Mouse (Mus musculus) heart, embryonic 13.5 days (tissue): ENCODE results near the gene Slc1a2. TPM values are rescaled to one million over a fixed set of nuclear protein-coding genes. Genes with fewer than 3 reads are reported as not detected.

Experiments used
- ATAC-seq: fragments of 200-750 bp; cut with Nextera tagmentation; 2 replicates; pipeline ENCODE4 v1.8.0; 2017; ENCODE audit warnings: moderate TSS enrichment; ENCODE audit not compliant: insufficient number of reproducible peaks, low FRiP score, low TSS enrichment; ENCODE audit errors: extremely low read depth
- H3K27ac ChIP-seq: fragments of 300-500 bp; sonication (generic); replicated peaks from 2 replicates; pipeline ENCODE4 v1.5.1; 2015; ENCODE audit warnings: moderate library complexity, mild to moderate bottlenecking, inconsistent platforms
- H3K27me3 ChIP-seq: fragments of 300-500 bp; sonication (generic); replicated peaks from 2 replicates; pipeline ENCODE4 v1.6.1; 2015; ENCODE audit warnings: mild to moderate bottlenecking, inconsistent platforms
- H3K36me3 ChIP-seq: fragments of 300-500 bp; sonication (generic); 2 replicates; pipeline ENCODE4 v1.6.1; 2015; ENCODE audit warnings: mild to moderate bottlenecking, inconsistent platforms
- H3K4me1 ChIP-seq: fragments of 300-500 bp; sonication (generic); 2 replicates; pipeline ENCODE4 v1.6.1; 2015; ENCODE audit warnings: inconsistent platforms
- H3K4me2 ChIP-seq: fragments of 300-500 bp; sonication (generic); 2 replicates; pipeline ENCODE4 v1.6.1; 2015; ENCODE audit warnings: inconsistent platforms, mild to moderate bottlenecking, moderate library complexity
- H3K4me3 ChIP-seq: fragments of 300-500 bp; sonication (generic); 2 replicates; pipeline ENCODE4 v1.5.1; 2015; ENCODE audit warnings: moderate library complexity, mild to moderate bottlenecking, inconsistent platforms
- H3K9ac ChIP-seq: fragments of 300-500 bp; sonication (generic); 2 replicates; pipeline ENCODE4 v1.6.1; 2015; ENCODE audit warnings: inconsistent platforms, mild to moderate bottlenecking, moderate library complexity
- H3K9me3 ChIP-seq: fragments of 300-500 bp; sonication (generic); 2 replicates; pipeline ENCODE4 v1.6.1; 2016; ENCODE audit warnings: inconsistent platforms
- WGBS: fragments of 180-500 bp; shearing (Covaris S2); methylation state at CpG from one replicate; pipeline ENCODE4 v1.1.7; 2015; ENCODE audit warnings: mixed read lengths; 5-methylcytosine and 5-hydroxymethylcytosine counted together
- polyA plus RNA-seq: library from polyadenylated mRNA; unstranded; fragments of >200 nt; fragmentation: Nextera tagmentation; extraction: Ambion mirVana; gene quantifications from 2 replicates; pipeline ENCODE4 v1.2.1, GENCODE M21; 2015

The Slc1a2 gene
- polyA plus RNA-seq, 1 experiment from 2014 or later: 0.35 TPM

DNA sequence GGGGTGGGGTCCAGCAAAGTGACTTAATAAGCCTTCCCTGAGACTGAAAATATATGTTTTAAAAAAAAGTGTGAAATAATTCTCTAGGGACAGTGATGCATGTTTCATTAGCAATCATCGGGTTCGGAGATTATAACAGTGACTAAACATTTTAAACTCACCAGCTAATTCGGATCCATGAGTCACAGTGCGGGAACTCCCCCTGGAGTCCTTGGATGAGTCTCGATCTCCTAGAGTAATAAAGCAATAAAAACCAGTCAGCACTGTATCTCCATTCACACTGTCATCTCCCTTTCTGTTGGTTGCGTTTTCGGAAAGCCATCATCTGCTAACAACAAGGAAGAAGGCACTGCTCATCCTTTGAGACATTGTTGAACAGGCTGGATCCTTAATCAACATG is 169.9 kb downstream of the Slc1a2 start:
- Histone ChIP-seq H3K27me3 (no peaks in the 10 kb centered on the region), H3K9ac (no peak overlapping the region), H3K36me3 (peaks cover 39% of the 10 kb centered on the region), H3K4me3 (no peak overlapping the region), H3K27ac (no peak overlapping the region), H3K9me3 (no peaks in the 10 kb centered on the region), H3K4me1 (no peaks in the 10 kb centered on the region), H3K4me2 (no peak overlapping the region)
- ATAC-seq: no peak
- 82% methylated on average over 7 of the region's 7 CpGs for WGBS

DNA sequence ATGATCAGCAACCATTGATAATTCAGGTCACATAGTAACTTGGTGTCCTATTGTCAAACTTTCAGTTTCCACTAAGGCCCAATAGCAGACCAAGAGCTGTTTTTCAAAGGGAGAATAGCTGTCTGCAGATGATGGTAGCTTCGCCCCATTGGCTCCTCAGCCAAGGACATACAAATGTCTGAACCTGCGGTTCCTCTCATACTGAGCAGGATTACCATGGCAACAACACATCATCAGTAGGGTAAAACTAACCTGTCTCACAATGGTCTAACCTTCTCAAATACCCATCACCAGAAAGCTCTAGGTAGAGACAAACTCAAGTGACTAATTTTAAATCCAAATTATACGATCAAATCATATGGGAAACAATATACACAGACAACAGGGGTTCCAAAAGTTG is 170.7 kb downstream of the Slc1a2 start:
- no peaks in the 10 kb centered on the region for H3K9me3 ChIP-seq
- WGBS: 82% methylated on average over 3 of the region's 3 CpGs
- ATAC-seq: no peak
- H3K36me3 ChIP-seq: peaks cover 31% of the 10 kb centered on the region
- no peak overlapping the region for H3K4me2 ChIP-seq
- no peak overlapping the region for H3K27ac ChIP-seq
- H3K9ac ChIP-seq: no peak overlapping the region
- no peaks in the 10 kb centered on the region for H3K27me3 ChIP-seq
- no peak overlapping the region for H3K4me3 ChIP-seq
- no peaks in the 10 kb centered on the region for H3K4me1 ChIP-seq

DNA sequence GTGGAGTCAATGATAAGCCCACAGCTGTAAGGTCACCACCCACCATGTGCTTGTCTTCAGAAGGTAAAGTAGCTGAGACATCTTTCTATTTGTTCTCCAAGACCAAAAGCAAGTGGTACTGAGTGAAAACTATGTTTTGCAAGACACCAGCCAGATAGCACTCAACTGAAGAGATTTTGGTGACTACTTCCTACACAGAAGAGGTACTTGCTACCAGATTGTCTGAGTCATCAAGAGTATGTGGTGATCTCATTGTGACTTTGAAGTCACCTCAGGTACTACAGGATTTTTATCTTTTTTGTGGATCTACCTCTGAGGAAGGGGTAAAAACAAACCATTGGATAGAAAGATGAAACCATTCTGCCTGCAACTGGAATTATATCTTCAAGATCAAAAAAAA is 173.1 kb downstream of the Slc1a2 start:
- Histone ChIP-seq H3K9me3 (no peaks in the 10 kb centered on the region), H3K27me3 (no peaks in the 10 kb centered on the region), H3K4me1 (no peaks in the 10 kb centered on the region), H3K27ac (no peak overlapping the region), H3K4me3 (no peak overlapping the region), H3K36me3 (peaks cover 17% of the 10 kb centered on the region), H3K4me2 (no peak overlapping the region), H3K9ac (no peak overlapping the region)
- ATAC-seq: no peak

DNA sequence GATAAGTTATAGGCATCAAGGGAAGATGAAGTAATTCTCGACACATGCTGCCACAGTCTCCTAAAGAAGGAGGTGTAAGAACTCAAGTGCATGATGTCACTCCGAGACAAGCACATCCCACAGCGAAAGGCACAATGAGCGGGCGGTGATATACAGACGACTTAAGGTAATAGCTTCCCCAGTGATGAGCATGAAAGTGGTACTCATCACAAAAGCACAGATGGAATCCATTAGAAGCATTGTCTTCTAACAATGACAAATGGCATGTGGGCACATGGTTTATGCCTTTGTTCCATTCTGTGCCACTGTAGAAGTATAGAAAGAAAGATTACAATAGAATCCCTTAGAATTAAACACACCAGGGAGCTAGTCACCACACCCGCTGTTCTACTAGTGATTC is 179.7 kb downstream of the Slc1a2 start:
- Histone ChIP-seq H3K36me3 (peaks cover 16% of the 10 kb centered on the region; the same call in 1 of the 2 replicates), H3K27me3 (no peaks in the 10 kb centered on the region), H3K4me2 (no peak overlapping the region), H3K4me1 (no peaks in the 10 kb centered on the region), H3K9ac (no peak overlapping the region), H3K9me3 (no peaks in the 10 kb centered on the region), H3K4me3 (no peak overlapping the region), H3K27ac (no peak overlapping the region)
- 83% methylated on average over 7 of the region's 7 CpGs for WGBS
- no peak for ATAC-seq

Other genes starting within 250 kb of the Slc1a2 start
- 2.5 and 2.6 TPM in 2 replicates for gene Fjx1, start 206.2 kb upstream of the Slc1a2 start, polyA plus RNA-seq
- 1.4 and 2.2 TPM in 2 replicates for gene Pamr1, start 108.6 kb upstream of the Slc1a2 start, polyA plus RNA-seq
- 19.7 and 23.2 TPM in 2 replicates for gene Cd44, start 243.0 kb downstream of the Slc1a2 start, polyA plus RNA-seq